Mouse (Mus musculus) spleen, postnatal 14 days (tissue): ENCODE results near the gene Hapln4.

Source experiments
- DNase-seq, 2 experiments: peaks; one replicate each; pipeline ENCODE4 v3.0.0; 2021 to 2022; ENCODE audit warnings: low spot score in 2 of 2

The Hapln4 gene

DNA sequence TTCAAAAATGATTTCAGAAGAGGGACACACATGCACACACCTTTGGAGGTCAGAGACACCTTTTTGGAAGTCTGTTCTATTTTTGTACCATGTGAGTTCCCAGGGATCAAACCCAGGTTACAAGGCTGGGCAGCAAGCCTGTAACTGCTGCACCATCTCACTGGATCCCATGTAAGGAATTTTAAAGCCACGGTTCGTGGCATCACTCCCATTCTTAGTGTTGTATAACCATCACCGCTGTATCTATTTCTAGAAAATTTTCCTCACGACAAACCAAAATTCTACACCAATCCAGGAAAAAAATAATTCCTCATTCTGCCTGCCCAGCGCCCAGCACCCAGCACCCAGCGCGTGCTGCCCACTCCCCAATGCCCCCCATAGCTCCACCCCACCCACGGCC lies 16.0 kb downstream of the Hapln4 start:
- no peak for DNase-seq

DNA sequence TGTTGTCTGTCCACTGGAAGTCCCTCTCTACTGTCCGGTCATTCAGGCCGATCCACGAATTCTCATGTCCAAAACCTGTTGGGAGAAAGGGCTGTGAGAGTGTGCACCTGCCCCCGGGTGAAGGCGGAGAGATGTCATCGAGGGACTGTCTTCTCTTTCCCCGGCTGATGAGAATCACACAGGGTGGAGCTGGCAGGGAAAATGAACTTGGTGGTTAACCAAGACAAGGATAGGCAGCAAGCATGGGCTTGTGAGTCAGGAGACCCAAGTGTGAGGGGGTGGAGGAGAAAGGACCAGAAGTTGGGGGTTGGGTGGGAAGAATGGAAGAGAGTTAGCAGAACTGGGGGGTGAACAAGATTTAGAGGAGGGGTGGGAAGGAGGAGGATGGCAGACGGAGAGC lies 17.0 kb downstream of the Hapln4 start:
- no peak for DNase-seq

DNA sequence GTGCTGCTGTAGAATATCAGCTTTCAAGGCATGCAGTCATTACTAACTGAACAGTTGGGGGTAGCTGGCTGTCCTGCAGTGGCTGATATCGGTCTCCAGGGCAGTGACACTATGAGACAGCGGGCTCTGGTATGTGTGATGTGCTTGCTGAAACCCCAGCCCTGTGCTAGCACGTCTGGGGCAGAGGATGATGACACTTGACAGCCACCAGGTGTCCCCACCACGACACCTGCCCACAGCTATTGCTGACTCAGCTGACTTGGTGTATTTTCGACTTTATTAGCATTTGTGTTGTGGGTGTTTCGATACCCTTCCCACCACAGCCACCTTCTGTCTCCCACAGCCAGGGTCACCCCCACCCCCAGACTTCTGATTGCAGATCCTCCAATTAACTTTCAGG lies 21.2 kb downstream of the Hapln4 start:
- peak; percentile 21 to 35 for DNase-seq

DNA sequence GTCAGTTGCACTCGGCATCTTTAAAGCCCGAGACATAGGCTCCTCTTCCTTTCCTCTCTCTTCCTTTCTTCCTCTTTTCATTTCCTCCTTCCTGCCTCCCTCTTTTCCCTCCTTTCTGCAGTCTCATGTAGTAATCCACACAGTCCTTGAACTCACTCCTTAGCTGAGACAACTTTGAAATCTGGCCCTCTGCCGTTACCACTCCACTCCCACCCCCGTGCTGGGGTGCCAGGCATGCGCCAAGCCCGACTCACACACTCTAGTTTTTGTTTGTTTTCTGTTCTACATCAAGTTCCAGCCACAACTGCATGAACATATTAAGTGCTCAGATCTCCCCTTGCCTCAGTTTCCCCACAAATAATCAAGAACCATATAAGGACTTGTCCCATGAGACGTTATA lies 21.7 kb downstream of the Hapln4 start:
- no peak for DNase-seq

DNA sequence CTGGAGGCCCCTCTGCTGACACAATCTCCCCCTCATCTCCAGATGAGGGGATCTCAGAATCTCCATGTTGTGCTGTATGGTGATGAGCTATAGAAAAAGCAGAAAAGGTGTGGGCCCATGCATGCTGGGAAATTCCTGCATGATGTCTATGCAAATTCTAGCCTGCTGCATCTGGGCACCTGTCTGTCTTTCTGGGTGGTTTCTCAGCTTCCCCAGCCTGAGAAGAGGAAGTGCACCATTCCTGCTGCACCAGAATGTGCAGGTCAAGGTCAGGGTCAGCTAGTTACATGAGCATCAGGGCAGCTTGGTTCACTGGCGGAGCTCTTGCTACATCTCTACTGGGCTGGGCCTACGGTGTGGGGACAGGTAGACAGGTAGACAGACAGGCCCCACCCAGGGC lies 27.2 kb downstream of the Hapln4 start:
- no peak for DNase-seq

DNA sequence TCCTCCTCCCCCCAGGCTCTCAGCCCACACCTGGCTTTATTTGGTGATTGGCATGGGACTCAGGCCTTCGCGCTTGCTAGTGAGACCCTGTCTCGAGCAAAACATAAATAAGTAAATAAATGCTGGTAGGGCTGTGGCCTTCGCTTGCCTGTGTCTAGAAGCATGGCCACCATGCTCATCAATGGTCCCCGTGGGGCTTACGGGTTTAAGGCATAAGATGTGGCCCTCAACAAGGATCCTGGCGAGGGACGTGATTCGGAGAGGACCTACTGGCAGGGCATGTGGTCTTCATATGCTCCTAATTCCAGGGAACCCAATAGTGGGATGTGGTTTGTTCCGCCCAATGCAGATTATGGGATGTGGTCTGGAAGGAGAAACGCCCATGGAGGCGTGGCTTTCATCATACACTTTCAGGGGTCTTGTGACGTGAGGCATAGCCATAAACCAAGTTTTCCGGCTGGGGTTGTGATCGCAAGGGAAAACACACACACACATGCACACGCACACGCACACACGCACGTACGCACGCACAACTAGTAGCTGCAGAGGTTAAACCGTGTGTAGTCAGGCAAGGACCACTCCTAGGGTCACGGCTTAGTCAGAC lies 28.0 kb downstream of the Hapln4 start:
- DNase-seq: no peak

DNA sequence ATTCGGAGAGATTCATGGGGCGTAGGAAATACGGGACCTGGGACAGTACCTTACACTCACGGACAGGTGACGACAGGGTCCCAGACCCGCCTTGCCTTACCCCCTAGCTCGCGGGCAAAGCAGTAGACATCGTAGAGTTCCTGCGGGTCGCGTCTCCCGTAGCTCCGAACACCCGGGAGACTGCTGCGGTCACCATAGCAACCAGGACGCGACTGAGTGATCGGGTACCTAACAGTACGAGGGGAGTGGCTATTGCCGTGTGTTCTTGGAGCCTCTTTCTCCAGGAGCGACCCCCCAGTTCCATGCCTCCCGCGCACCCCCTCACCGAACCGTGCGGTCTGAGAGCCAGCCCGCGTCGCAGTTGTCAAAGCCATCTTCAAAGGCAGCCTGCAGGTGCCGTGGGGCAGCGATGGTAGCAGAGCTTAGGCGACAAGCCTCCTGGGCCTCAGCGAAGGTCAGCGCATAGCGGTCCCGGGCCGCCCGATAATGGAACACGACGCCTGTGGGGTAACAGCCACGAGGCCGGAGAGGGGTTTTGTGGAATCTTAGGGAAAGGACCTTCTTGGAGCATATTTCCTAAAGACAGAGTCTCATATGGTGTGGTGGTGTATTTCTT lies 29.3 kb downstream of the Hapln4 start:
- no peak for DNase-seq

DNA sequence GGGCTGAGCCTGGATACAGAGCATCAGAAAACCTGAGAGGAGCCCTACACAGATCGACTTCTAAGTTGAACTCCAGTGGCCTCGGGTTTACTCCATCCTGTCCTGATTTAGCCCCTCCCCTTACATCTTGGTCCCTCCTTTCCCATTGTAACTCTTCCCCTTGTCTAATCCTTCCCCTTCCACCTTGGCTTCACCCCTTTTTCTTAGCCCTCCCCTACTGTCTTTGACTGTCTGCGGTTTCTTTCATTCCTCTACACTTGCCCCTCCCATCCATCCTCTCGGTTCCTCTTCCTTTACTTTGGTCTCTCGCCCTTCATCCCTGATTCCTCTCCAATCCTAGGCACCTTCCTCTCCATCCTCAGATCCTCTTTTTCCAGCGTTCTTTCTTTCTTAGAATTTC lies 31.2 kb downstream of the Hapln4 start:
- no peak for DNase-seq

DNA sequence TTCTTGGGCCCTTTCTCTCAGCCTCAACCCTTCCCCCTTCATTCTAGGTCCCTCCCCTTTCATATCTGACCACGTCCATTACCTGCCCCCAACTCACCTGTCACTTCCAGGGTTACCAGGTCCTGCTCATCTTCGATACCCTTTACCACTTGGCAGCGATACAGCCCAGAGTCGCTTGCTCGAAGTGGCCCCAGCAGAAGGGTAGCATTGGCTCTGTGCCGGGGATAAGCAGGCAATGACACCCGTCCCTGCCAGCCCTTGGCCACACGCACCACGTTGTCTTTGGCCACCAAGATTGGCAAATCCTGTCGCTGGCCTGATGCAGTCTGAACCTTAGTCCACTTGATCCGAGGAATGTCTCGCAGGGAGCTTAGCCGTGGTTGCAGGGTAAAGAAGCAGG lies 31.6 kb downstream of the Hapln4 start:
- no peak for DNase-seq

DNA sequence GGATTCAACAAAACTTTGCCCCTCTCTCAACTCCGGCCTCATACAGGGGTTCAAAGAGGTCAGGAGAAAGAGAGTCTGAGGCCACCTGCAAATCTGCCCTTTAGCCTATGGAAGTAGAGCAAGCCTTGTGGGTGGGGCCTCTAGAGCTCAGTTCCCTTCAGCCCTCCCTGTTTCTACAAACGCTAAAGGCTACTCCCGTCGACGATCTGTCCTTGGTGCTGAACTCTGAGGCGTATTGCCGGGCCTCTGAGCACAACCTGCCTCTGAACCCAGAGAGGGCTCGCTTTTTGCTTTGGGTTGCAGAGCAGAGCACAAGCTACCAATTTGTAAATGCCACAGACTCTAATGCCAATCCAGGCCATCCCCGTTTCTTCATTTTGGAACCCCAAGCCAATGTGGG lies 34.4 kb downstream of the Hapln4 start:
- DNase-seq: peak in 1 of 2 experiments; percentile 25

DNA sequence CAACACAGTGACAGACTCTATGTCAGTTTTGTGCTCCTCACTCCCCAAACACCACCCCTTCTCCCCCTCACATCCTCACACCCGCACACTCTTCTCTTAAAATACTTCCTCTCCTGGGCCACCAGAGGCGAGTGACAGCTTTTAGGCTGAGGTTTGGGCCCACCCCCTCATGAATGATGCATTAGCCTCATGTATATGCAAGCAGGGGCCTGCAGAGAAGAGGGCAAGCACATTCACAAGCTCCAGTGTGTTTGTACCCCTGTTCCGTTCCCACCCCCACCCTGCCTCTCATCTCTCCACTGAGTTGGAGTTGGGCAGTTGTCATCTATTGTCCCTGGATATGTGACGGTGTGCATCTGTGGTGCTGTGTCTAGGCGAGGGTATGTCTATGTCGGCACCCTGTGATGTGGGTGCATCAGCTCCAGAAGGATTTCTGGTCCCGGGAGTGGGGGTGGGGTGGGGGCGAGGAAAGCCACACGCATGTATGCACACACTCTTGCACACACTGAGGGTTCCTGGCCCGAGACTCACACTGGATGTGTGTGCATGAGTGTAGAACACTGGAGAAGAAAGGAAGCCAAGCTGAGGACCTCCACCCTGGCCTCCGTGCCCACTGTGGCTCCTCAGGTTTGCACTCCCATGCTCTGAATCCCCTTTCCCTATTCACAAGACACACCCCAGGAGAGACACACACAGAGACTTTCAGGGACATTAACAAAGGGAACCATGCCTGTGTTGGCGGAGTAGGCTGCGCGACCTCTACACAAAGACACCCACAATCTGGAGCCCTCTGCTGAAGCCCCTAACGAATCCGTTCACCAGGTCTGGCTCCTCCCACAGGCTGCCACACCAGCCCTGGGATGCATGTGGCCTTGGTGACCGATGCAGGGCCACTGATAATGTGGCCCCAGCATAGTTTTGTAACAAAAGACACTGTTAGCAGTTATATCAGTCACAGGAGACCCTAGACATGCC lies 35.8 kb downstream of the Hapln4 start:
- DNase-seq: no peak

DNA sequence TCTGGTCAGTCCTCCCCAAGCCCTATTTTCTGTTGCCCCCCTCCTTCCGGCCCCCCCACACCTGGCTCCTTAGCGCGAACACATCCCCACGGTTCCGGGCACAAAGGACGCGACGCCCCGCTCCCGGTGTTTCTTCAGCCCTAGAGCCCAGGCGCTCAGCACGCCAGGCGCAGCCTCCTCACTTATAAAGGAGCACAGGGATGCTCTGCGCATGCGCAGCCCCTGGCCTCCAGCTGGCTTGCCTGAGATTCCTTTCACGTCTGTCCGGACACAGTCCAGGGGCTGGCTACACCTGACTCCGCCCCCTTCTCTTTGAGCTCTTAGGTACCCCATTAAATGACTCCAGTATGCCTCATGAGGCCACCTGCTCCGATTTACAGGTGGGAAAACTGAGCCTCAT lies 37.4 kb downstream of the Hapln4 start, which contains the start of gene Ncan:
Gene Ncan, minus strand, starts transcription at position 207 of the 400 bp plus-strand sequence.
- DNase-seq: no peak

DNA sequence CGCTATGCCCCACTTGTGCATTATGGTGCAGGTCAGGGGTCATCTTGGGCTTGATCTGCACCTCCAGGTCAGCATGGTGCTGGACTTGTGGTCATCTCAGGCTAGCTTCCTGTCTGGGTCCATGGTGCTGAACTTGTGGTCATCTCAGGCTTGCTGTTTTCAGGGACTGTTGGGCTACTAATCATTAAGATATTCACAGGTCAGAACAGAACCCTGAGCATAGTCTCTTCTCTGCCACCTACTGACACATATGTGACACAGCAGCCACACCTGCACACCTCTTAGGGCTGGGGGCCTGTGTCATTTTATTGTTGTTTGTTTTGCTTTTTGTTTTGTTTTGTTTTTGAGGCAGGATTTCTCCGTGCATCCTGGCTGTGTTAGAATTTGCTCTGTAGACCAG lies 39.6 kb downstream of the Hapln4 start:
- DNase-seq: no peak

DNA sequence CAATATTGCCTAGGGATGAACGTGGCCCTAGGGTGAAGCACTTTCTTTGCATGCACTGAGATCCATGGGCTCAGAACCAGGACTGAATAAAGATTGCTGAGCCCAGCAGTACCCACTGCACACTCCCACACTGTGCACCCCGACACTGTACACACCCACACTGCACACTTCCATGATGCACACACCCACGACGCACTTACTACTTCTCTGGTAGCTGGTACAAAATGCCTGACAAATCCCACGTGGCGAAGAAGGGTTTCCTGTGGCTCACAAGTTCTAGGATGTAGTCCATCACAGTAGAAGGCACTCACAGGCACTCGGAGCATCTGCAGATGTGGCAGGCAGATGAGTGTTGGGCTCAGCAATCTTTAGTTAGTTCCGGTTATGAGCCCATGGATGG lies 41.7 kb downstream of the Hapln4 start:
- DNase-seq: no peak

DNA sequence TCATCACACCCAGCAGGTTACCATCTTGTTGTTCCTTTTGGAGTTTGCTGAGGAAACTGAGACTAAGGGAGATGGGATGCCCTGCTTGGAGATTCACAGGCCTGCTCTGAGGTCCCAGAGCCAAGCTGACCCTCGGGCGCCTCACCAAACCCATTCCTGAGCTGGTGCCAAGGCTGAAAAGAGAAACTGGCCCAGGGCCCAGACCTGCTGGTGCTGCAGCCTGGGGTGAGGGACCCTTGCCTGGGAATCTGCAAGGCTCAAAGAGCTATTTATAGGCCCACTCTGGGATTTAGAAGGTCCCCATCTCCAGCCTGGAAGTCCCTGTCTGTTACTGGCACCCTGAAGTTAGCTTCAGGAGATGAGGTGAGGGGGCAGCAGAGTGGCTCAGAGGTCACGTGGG lies 45.2 kb downstream of the Hapln4 start:
- DNase-seq: no peak

DNA sequence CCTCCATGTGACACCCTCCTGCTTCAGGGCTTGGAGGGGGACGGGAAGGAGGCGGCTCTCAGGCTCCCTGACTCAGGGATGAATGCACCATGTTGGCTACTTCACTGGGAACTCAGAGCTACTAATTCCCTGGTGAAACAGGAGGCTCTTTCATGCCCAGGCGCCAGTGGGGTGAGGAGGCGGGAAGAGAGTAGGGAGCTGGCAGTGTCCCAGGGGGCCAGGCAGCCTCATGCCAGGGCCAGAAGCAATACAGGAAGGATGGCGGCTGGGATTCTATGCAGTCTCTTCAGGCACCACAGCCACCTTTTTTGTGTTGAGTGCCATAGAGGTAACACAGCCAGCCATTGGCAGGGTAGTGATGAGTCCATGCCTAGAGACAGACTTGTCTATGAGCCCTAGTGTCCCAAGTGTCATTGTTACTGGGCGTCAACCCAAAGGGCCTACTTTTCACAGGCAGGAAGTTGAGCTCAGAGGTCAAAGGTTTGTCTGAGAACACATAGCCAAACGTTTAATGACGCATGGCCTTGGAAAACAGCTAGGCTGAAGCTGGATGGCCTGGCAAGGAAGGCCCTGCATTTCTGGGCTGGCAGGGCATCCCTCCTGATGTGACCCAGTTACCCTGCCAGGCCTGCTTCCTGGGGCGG lies 46.2 kb downstream of the Hapln4 start:
- DNase-seq: no peak

DNA sequence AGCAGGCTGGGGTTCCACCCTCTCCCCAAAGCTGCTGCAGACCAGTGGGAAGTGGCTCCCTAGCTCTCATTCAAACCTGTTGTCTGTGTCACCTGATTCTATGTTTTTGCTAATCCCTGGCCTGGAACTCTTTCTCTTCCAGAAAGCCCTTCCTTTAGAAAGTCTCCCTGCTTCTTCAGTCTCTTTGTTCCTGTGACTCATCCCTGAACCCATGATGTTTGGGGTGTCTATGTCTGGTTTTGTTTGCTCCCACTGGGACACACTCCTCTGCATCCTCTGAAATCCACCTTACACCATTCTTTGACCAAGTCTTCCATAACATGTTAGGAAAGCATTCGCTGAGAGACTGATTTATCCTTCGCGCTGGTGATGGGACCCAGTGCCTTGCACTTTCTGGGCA lies 46.8 kb downstream of the Hapln4 start:
- no peak for DNase-seq

DNA sequence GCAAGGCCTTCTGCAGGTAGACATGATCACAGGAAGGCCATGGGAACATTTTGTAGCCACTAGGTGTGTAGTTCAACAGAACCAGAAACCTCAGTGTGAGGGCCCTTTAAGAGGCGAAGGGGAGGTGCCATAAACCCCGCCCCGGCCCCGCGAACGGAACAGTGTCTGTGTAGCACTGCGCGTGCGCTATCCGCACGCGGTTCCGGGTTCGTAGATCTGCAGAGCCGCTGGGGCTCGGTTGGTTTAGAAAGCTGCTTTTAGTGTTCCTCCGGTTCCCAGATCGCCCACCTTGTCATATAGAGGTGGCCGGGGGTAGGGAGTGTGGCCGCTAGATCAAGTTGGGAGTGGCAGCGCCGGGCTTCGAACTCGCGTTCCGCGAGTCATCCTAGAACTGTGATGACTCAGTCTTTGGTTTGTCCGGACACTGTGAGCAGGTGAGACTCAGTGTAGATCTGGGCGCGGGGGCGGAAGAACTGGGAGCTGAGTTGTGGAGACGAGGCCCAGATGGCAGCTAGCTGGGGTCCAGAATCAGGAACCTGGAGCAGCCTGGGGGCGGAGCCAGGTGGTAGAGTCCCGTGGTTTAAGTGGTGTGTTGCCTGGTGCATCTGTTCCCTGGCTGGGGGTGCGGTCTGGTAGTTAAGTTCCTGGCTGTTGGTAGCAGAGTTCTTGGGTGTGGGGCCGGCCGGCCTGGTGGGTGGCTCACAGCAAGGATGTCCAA lies 48.1 kb downstream of the Hapln4 start, which contains the start of gene Nr2c2ap:
Gene Nr2c2ap, plus strand, starts transcription at position 168 of the 718 bp plus-strand sequence.
- DNase-seq: peak; percentile 64 to 76

DNA sequence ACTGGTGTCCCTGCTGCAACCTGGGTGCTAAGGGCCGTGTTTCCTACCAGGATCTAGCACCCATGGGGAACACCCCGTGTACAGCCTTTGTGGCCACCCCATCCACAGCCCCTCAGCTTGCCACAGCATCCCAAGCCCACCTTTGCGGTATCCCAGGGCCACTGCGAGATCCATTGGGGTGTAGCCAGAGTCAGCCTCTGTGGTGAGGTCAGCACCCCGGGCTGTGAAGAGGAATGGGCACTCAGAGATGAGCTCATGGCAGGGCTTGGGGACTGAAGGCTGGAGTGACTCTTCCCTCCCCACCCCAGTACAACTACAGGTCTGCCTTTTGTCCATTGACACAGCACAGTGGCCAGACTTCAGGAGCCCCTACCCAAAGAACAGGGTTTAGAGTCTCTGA lies 50.8 kb downstream of the Hapln4 start:
- no peak for DNase-seq

DNA sequence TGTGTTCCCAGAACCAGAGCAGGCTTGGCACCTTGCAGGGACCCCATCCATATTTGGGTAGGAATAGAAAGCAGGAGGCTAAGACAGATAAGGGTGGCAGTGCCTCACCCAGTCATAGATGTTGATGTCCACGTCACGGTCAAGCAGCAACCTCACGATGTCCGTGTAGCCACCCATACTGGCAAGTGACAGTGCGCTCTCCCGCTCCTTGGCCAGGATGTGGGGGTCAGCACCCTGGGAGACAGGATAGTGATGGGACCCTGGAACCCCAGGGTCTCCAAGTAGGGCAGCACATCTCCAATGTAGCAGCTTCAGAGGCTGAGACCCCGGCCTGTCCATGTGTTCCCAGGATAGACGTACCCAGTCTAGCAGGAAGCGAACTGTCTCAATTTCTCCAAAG lies 51.7 kb downstream of the Hapln4 start:
- no peak for DNase-seq

DNA sequence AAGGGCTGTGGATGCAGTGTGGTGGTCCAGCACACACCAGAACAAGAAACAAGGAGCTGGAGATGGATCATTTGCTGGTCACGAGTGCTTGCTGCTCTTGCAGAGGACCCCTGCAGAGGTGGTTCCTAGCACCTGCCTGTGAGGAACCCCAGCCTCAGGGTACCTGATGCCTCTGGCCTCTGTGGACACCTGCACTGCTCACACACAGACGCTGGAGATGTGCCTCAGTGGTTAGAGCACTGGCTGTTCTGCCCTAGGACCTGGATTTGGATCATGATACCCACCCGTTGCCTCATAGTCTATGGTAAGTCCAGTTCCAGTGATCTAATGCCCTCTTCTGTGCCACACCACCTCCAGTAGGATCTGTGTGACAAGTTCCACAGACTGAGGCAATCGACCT lies 53.3 kb downstream of the Hapln4 start:
- DNase-seq: no peak

DNA sequence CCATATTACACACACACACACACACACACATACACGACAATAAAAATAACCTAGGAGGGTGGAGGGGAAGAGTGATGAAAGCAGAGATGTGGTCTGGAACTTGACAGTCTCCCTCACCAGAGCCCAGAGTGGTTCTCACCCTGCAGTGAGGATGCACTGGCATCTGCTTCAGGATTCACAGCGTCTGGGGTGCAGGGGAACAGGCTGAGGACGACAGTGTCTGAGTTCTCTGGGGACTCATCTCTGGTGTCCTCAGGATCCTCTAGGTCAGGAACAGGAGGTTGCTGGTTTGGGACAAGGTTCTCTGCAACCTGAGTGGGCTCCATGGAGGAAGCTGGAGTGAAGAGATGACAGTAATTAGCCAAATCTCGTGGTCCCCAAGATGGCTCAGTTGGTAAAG lies 54.6 kb downstream of the Hapln4 start:
- DNase-seq: no peak
